Mouse (Mus musculus) lung, postnatal 0 days (tissue): ENCODE data around the gene Hipk2.

ENCODE experiments used
- CTCF ChIP-seq: IDR thresholded peaks from 2 replicates; pipeline ENCODE4 v1.5.1; 2016; ENCODE audit warnings: antibody characterized with exemption, mild to moderate bottlenecking
- EP300 ChIP-seq: IDR thresholded peaks from 2 replicates; pipeline ENCODE4 v1.6.1; 2016; ENCODE audit warnings: antibody characterized with exemption, mild to moderate bottlenecking, control low read depth

DNA sequence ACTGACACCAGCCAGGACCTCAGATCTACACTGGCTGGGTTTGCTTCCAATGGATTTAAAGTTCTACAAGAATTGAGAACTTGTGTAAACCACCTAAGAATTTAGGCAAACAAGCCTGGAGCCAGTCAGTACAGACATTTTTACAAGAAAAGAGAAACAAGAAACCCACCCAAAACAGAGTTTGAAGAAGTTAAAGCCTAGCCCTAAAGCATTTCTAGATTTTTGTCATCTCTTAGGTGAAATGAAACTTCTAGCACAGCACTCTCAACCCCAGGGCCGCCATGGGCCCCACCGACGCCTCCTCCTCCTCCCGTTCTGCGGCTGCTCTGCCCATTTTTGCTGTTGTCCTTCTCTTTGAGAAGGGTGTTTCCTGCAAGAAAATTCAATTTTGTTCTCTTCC lies 184.9 kb downstream of the Hipk2 start:
- no peak for TF ChIP-seq CTCF
- TF ChIP-seq EP300: no peak
